Mouse (Mus musculus) forebrain, embryonic 11.5 days (tissue): ENCODE results near the gene Stx5a. TPM values are rescaled to one million over a fixed set of nuclear protein-coding genes. Genes with fewer than 3 reads are reported as not detected.
"Not testable (repeated sequence)": the region's sequence is repeated elsewhere in the genome, so short reads cannot be mapped to it uniquely, and the experiment has no call there.

Source experiments
- ATAC-seq: fragments of 200-750 bp; cut with Nextera tagmentation; replicated peaks from 2 replicates; pipeline ENCODE4 v1.8.0; 2017; ENCODE audit warnings: moderate TSS enrichment; ENCODE audit not compliant: low FRiP score
- DNase-seq: peaks from one replicate; pipeline ENCODE4 v3.0.0-alpha.2; 2017; ENCODE audit warnings: low spot score
- H3K27ac ChIP-seq: fragments of 300-500 bp; sonication (generic); 2 replicates; pipeline ENCODE4 v1.5.1; 2014; ENCODE audit warnings: low read depth, low read length
- H3K27me3 ChIP-seq: fragments of 300-500 bp; sonication (generic); 2 replicates; pipeline ENCODE4 v1.6.1; 2014; ENCODE audit warnings: mild to moderate bottlenecking, low read length, mixed read lengths; ENCODE audit not compliant: control insufficient read depth, insufficient read depth
- H3K36me3 ChIP-seq: fragments of 300-500 bp; sonication (generic); 2 replicates; pipeline ENCODE4 v1.6.1; 2014; ENCODE audit warnings: mild to moderate bottlenecking, low read length, moderate library complexity, mixed read lengths; ENCODE audit not compliant: control insufficient read depth, insufficient read depth
- H3K4me1 ChIP-seq: fragments of 300-500 bp; sonication (generic); replicated peaks from 2 replicates; pipeline ENCODE4 v1.6.1; 2014; ENCODE audit warnings: low read length, mixed read lengths; ENCODE audit not compliant: control insufficient read depth, insufficient read depth
- H3K4me2 ChIP-seq: fragments of 300-500 bp; sonication (generic); 2 replicates; pipeline ENCODE4 v1.6.1; 2014; ENCODE audit warnings: low read depth, mild to moderate bottlenecking, low read length, moderate library complexity, mixed read lengths; ENCODE audit not compliant: severe bottlenecking
- H3K4me3 ChIP-seq: fragments of 300-500 bp; sonication (generic); 2 replicates; pipeline ENCODE4 v1.5.1; 2014; ENCODE audit warnings: low read depth, low read length
- H3K9ac ChIP-seq: fragments of 300-500 bp; sonication (generic); 2 replicates; pipeline ENCODE4 v1.6.1; 2014; ENCODE audit warnings: low read length
- H3K9me3 ChIP-seq: fragments of 300-500 bp; sonication (generic); 2 replicates; pipeline ENCODE4 v1.6.1; 2016; ENCODE audit warnings: low read length, mixed read lengths; ENCODE audit not compliant: control insufficient read depth
- WGBS: fragments of 180-500 bp; shearing (Covaris S2); extraction: QIAGEN DNeasy Blood & Tissue Kit; methylation state at CpG from one replicate; pipeline ENCODE4 v1.1.7; 2014; 5-methylcytosine and 5-hydroxymethylcytosine counted together
- polyA plus RNA-seq: library from polyadenylated mRNA; unstranded; fragments of >200 nt; fragmentation: Nextera tagmentation; extraction: Ambion mirVana; gene quantifications from 2 replicates; pipeline ENCODE4 v1.2.1, GENCODE M21; 2014

Gene Stx5a
- polyA plus RNA-seq, 1 experiment from 2014 or later, result 93.8 TPM

DNA sequence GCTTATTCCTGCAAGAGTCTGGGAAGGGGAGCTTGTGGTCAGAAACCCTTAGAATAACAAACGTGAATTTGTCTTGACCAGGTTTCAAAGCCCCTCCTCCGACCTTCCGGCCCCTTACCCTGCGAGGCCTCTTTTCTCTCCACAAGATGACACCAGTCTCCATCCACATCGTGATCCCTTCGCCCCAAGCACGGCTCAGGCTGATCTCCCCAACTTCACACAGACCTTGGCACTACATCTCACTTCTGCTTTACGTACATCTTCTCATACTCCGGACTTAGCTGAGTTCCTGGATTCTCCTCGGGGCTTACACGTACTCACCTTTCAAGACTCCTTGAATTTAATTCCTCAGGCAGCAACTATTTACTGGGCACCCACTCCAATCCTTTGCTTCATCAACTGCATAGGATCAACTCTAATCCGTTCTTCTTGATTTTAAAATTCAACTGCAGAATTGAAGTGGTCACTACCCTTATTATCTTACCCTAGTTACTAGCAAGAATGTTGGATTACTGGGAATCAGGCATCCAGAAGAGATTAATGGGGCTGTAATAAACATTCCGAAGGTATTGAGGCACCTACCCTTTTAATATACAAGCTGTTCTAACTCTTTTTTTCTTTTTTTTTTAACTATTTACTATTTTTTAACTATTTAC lies 27.1 kb upstream of the Stx5a start:
- ATAC-seq (peak; percentile 14), DNase-seq (no peak)
- 7% methylated on average over 13 of the region's 13 CpGs for WGBS
- Histone ChIP-seq H3K4me1 (peaks cover 2% of the 10 kb centered on the region; the same call in 1 of the 2 replicates), H3K27me3 (no peaks in the 10 kb centered on the region), H3K27ac (peak overlapping the region; percentile 62), H3K4me2 (peak overlapping the region; percentile 59), H3K9me3 (no peaks in the 10 kb centered on the region), H3K4me3 (peak overlapping the region; percentile 89), H3K36me3 (peaks cover 5% of the 10 kb centered on the region), H3K9ac (peak overlapping the region; percentile 94)

DNA sequence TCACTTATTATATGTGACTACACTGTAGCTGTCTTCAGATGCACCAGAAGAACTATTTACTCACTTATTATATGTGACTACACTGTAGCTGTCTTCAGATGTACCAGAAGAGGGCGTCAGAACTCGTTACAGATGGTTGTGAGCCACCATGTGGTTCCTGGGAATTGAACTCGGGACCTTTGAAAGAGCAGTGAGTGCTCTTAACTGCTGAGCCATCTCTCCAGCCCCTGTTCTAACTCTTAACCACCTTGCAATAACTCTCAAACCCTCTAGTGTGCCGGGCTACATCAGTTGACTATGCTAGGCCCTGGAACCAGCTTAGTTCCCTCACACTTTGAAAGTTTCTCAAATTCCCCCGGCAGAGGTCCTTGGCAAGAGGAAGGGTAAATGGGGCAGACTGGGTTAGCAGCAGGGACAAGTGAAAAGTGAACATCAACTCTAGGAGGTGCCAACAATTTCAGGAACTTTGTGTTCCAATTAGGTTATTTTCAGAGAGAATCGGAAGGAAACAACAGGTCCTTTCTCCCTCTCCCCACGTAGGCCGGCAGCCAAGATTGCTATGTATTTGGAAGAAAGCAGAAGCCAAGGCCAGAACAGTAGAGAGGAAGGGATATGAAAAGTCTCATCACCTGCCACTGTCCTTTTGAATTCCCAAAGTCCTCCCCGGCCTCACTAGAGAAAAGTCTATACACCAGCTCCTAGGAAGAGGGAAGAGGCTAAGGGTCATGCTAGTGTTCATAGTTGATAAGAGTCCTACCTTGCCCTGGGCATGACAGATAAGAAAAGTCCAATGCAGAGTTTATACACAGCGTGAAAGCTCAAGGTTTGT lies 26.3 kb upstream of the Stx5a start:
- no peak for ATAC-seq
- no peak overlapping the region for H3K4me3 ChIP-seq
- WGBS, result 77% methylated on average over 10 of the region's 10 CpGs
- no peak overlapping the region for H3K4me2 ChIP-seq
- no peaks in the 10 kb centered on the region for H3K27me3 ChIP-seq
- H3K4me1 ChIP-seq, result peaks cover 2% of the 10 kb centered on the region; the same call in 1 of the 2 replicates
- no peak overlapping the region for H3K27ac ChIP-seq
- no peak overlapping the region for H3K9ac ChIP-seq
- H3K9me3 ChIP-seq, result no peaks in the 10 kb centered on the region
- no peak for DNase-seq
- H3K36me3 ChIP-seq, result no peaks in the 10 kb centered on the region; the same call in 1 of the 2 replicates

DNA sequence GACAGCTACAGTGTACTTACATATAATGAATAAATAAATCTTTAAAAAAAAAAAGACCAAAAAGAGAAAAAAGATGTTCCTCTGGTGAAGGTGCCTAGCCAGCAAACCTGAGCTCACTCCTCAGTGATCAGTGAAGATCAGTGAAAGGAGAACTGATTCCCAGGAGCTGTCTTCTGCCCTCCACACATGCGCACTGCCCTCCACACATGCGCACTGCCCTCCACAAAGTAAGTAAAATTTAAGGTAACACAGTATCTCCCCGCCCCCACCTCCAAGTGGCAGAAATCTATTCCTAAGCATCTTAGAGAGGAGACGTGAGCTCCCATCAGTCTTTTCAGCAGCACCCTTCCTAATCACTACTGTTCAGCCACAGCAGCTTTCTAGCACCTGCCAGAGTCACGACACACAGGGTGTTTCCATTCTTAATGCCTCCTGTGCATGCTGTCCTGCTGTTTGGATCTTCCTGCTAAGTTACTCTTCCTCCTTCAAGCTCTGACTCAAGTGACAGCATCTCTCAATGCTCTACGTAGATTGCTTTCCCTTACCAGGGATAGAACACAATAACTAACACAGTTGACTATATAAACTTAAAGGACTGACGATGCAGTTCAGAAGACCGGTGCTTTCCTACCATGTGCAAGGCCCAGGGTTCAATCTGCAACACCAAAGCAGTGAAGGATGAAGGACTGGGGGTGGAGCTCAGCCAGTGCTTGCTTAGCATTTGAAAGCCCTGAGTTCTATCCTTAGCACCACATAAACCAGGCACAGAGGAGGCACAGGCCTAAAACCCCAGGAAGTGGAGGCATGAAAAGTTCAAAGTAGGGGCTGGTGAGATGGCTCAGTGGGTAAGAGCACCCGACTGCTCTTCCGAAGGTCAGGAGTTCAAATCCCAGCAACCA lies 25.1 kb upstream of the Stx5a start:
- Histone ChIP-seq H3K4me2 (no peak overlapping the region), H3K27me3 (no peaks in the 10 kb centered on the region), H3K9ac (no peak overlapping the region), H3K9me3 (no peaks in the 10 kb centered on the region), H3K36me3 (no peaks in the 10 kb centered on the region), H3K4me3 (no peak overlapping the region), H3K27ac (no peak overlapping the region), H3K4me1 (peaks cover 2% of the 10 kb centered on the region; the same call in 1 of the 2 replicates)
- WGBS, result 67% methylated on average over 10 of the region's 10 CpGs
- DNase-seq, result no peak
- ATAC-seq, result no peak

DNA sequence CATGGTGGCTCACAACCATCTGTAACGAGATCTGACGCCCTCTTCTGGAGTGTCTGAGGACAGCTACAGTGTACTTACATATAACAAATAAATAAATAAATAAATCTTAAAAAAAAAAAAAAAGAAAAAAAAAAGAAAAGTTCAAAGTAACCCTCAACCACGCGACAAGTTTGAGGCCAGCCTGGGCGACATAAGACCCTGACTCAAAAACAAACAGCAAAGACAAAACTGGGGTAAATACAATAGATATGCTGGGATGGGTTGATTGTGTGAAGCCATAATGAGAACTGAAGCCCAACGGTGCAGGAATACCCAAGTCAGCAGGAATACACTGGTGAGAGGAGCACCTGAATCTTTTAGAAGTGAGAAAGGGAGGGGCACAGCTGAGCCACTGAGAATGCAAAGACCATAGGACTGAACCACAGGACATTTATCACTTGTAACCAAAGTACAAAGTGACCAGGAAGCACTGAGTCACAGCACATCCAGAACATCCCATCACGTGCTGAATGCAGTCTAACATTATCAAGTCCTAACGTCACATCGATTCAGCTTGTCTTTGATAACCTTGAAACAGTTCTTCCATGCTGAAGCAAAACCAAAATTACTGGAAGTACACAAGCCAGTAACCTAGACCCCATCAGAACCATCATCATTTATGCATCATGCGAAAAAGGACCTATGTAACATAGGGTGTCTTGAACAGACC lies 24.3 kb upstream of the Stx5a start:
- Histone ChIP-seq H3K27me3 (no peaks in the 10 kb centered on the region), H3K4me3 (no peak overlapping the region), H3K4me2 (no peak overlapping the region), H3K9me3 (no peaks in the 10 kb centered on the region), H3K36me3 (no peaks in the 10 kb centered on the region), H3K27ac (no peak overlapping the region), H3K4me1 (peaks cover 3% of the 10 kb centered on the region; the same call in 1 of the 2 replicates), H3K9ac (no peak overlapping the region)
- no peak for ATAC-seq
- DNase-seq, result no peak
- WGBS, result 76% methylated on average over 8 of the region's 10 CpGs

DNA sequence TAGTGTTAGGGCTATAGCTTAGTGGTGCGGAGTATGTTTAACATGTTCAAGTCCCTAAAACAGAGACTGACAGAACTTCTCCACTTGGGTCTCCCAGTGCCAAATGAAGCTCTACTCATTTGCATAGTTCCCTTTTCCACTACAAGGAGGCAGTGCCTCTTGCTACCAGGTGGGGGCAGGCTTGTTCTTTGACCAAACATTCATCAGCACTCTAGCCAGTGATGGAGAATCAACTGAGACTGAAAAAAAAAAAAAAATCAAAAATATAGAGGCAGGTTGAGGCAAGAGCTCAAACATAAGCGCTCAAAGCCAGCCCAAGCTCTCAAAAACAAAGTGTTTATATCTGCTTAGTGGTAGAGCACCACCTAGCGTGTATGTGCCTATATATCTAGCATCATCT lies 22.9 kb upstream of the Stx5a start:
- H3K27me3 ChIP-seq, result no peaks in the 10 kb centered on the region
- no peak for ATAC-seq
- H3K4me2 ChIP-seq, result no peak overlapping the region
- H3K9me3 ChIP-seq, result no peaks in the 10 kb centered on the region
- WGBS, result 61% methylated on average over 3 of the region's 3 CpGs
- no peaks in the 10 kb centered on the region for H3K36me3 ChIP-seq
- no peak overlapping the region for H3K27ac ChIP-seq
- no peak overlapping the region for H3K4me3 ChIP-seq
- H3K9ac ChIP-seq, result no peak overlapping the region
- peaks cover 6% of the 10 kb centered on the region; the same call in 1 of the 2 replicates for H3K4me1 ChIP-seq
- peak; percentile 75 for DNase-seq

- H3K4me1 ChIP-seq, ATAC-seq, H3K9ac ChIP-seq, H3K9me3 ChIP-seq, H3K4me2 ChIP-seq, H3K36me3 ChIP-seq, H3K27ac ChIP-seq, DNase-seq, H3K4me3 ChIP-seq, H3K27me3 ChIP-seq: not testable (repeated sequence)
Measured at GRCm38 (mm10) chr19:8719037-8719436, 22.2 kb upstream of the Stx5a start.

DNA sequence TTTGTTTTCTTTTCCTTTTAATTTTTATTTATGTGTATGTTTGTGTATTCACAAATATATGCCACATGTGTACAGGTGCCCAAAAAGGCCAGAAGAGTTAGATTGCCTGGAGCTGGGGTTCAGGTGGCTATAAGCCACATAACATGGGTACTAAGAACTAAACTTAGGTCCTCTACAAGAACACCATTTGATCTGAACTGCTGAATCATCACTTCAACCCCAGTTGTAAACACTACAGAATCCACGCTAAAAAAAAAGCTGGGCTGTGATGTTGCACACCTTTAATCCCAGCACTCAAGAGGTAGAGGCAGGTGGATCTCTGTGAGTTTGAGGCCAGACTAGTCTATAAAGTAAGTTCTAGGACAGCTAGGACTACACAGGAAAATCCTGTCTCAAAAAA lies 19.8 kb upstream of the Stx5a start:
- no peak overlapping the region for H3K4me3 ChIP-seq
- no peak overlapping the region for H3K4me2 ChIP-seq
- 92% methylated on average over 1 of the region's 1 CpGs for WGBS
- DNase-seq (no peak), ATAC-seq (no peak)
- no peak overlapping the region for H3K9ac ChIP-seq
- peaks cover 12% of the 10 kb centered on the region for H3K4me1 ChIP-seq
- no peak overlapping the region for H3K27ac ChIP-seq
- H3K36me3 ChIP-seq, result peaks cover 10% of the 10 kb centered on the region; the same call in 1 of the 2 replicates
- no peaks in the 10 kb centered on the region for H3K27me3 ChIP-seq
- H3K9me3 ChIP-seq, result no peaks in the 10 kb centered on the region

GRCm38 (mm10) chr19:8722021-8722420 lies 19.2 kb upstream of the Stx5a start:
- H3K4me3 ChIP-seq, result peak overlapping the region; percentile 89
- peak overlapping the region; percentile 98 for H3K9ac ChIP-seq
- WGBS, result 63% methylated on average over 4 of the region's 4 CpGs
- no peaks in the 10 kb centered on the region for H3K27me3 ChIP-seq
- peaks cover 10% of the 10 kb centered on the region; the same call in 1 of the 2 replicates for H3K36me3 ChIP-seq
- peaks cover 12% of the 10 kb centered on the region for H3K4me1 ChIP-seq
- ATAC-seq (no peak), DNase-seq (no peak)
- peak overlapping the region; percentile 88; the same call in 1 of the 2 replicates for H3K27ac ChIP-seq
- peak overlapping the region; percentile 71 for H3K4me2 ChIP-seq
- no peaks in the 10 kb centered on the region for H3K9me3 ChIP-seq
